Mouse (Mus musculus) MEL (cell line): ENCODE data around the gene Cd300c. TPM values are rescaled to one million over a fixed set of nuclear protein-coding genes. Genes with fewer than 3 reads are reported as not detected.
"Not testable (repeated sequence)": the region's sequence is repeated elsewhere in the genome, so short reads cannot be mapped to it uniquely, and the experiment has no call there.

ENCODE experiments used
- DNase-seq: peaks from one replicate; pipeline ENCODE4 v3.0.0; 2011; ENCODE audit warnings: low read depth, low spot score
- H3K27ac ChIP-seq: 2 replicates; pipeline ENCODE4 v1.5.1; 2012; ENCODE audit warnings: low read depth, mild to moderate bottlenecking, control low read depth, low read length, moderate library complexity; ENCODE audit not compliant: control insufficient read depth
- H3K27me3 ChIP-seq, 2 experiments: fragments of 150-350 bp in 1 of 2; sonication (generic) in 1 of 2; 2 replicates each; pipeline ENCODE4 v1.6.1; 2012; ENCODE audit warnings: low read length in 2 of 2, mild to moderate bottlenecking in 2 of 2, improper control_type of control experiment in 1 of 2, moderate library complexity in 1 of 2; ENCODE audit not compliant: insufficient read depth in 2 of 2, control insufficient read depth in 1 of 2
- H3K36me3 ChIP-seq, 2 experiments: 2 replicates each; pipeline ENCODE4 v1.6.1; 2012 to 2014; ENCODE audit warnings: low read length in 2 of 2, improper control_type of control experiment in 1 of 2, inconsistent platforms in 1 of 2, mild to moderate bottlenecking in 1 of 2; ENCODE audit not compliant: insufficient read depth in 2 of 2, control insufficient read depth in 1 of 2
- H3K4me1 ChIP-seq, 2 experiments: fragments of 150-350 bp in 1 of 2; sonication (generic) in 1 of 2; 2 replicates each; pipeline ENCODE4 v1.6.1; 2012; ENCODE audit warnings: low read length in 2 of 2, improper control_type of control experiment in 1 of 2, mild to moderate bottlenecking in 1 of 2; ENCODE audit not compliant: insufficient read depth in 2 of 2, control insufficient read depth in 1 of 2
- H3K4me3 ChIP-seq, 2 experiments: fragments of 150-350 bp in 1 of 2; sonication (generic) in 1 of 2; 2 replicates each; pipeline ENCODE4 v1.5.1; 2012; ENCODE audit warnings: low read depth in 2 of 2, low read length in 2 of 2, mild to moderate bottlenecking in 2 of 2, moderate library complexity in 2 of 2, control low read depth in 1 of 2, improper control_type of control experiment in 1 of 2; ENCODE audit not compliant: control insufficient read depth in 1 of 2, insufficient read depth in 1 of 2
- H3K79me2 ChIP-seq: 2 replicates; pipeline ENCODE4 v1.6.1; 2012; ENCODE audit warnings: mild to moderate bottlenecking, low read length, moderate library complexity; ENCODE audit not compliant: control insufficient read depth, poor library complexity, insufficient read depth
- H3K9ac ChIP-seq: 2 replicates; pipeline ENCODE4 v1.6.1; 2012; ENCODE audit warnings: low read depth, mild to moderate bottlenecking, control low read depth, low read length, moderate library complexity; ENCODE audit not compliant: control insufficient read depth, poor library complexity, severe bottlenecking
- H3K9me3 ChIP-seq: fragments of 150-350 bp; sonication (generic); replicated peaks from 2 replicates; pipeline ENCODE4 v1.6.1; 2012; ENCODE audit warnings: mild to moderate bottlenecking, low read length, improper control_type of control experiment, moderate library complexity; ENCODE audit not compliant: insufficient read depth
- CHD1 ChIP-seq: IDR thresholded peaks from 2 replicates; pipeline ENCODE4 v1.6.1; 2012; ENCODE audit warnings: low read depth, mild to moderate bottlenecking, inconsistent platforms, low read length, improper control_type of control experiment
- CHD2 ChIP-seq: IDR thresholded peaks from 2 replicates; pipeline ENCODE4 v1.6.1; 2011; ENCODE audit warnings: low read length, improper control_type of control experiment
- CTCF ChIP-seq, 3 experiments: IDR thresholded peaks in 2 of 3; conservative IDR thresholded peaks in 1 of 3; 2 replicates each; pipeline ENCODE4 v1.5.1; 2011 to 2012; ENCODE audit warnings: low read length in 3 of 3, low read depth in 2 of 3, mild to moderate bottlenecking in 2 of 3, improper control_type of control experiment in 1 of 3, inconsistent platforms in 1 of 3, mixed read lengths in 1 of 3, moderate library complexity in 1 of 3; ENCODE audit not compliant: control insufficient read depth in 1 of 3, insufficient read depth in 1 of 3, poor library complexity in 1 of 3, severe bottlenecking in 1 of 3
- EP300 ChIP-seq, 2 experiments: IDR thresholded peaks; 2 replicates each; pipeline ENCODE4 v1.6.1; 2011; ENCODE audit warnings: improper control_type of control experiment in 2 of 2, low read length in 2 of 2, low read depth in 1 of 2, mild to moderate bottlenecking in 1 of 2
- ETS1 ChIP-seq: IDR thresholded peaks from 2 replicates; pipeline ENCODE4 v1.6.1; 2012; ENCODE audit warnings: low read depth, mild to moderate bottlenecking, inconsistent platforms, low read length, improper control_type of control experiment, moderate library complexity
- GABPA ChIP-seq: IDR thresholded peaks from 2 replicates; pipeline ENCODE4 v1.6.1; 2012; ENCODE audit warnings: low read depth, mild to moderate bottlenecking, inconsistent platforms, low read length, improper control_type of control experiment, moderate library complexity
- GATA1 ChIP-seq: IDR thresholded peaks from 2 replicates; pipeline ENCODE4 v1.6.1; 2011; ENCODE audit warnings: low read depth, low read length, improper control_type of control experiment
- HCFC1 ChIP-seq: IDR thresholded peaks from 2 replicates; pipeline ENCODE4 v1.6.1; 2012; ENCODE audit warnings: low read depth, mild to moderate bottlenecking, inconsistent platforms, low read length, improper control_type of control experiment, moderate library complexity
- KAT2A ChIP-seq: conservative IDR thresholded peaks from 2 replicates; pipeline ENCODE4 v1.6.1; 2012; ENCODE audit warnings: low read depth, low read length, improper control_type of control experiment, inconsistent platforms
- MAFK ChIP-seq: IDR thresholded peaks from 2 replicates; pipeline ENCODE4 v1.6.1; 2011; ENCODE audit warnings: low read depth, mild to moderate bottlenecking, low read length, improper control_type of control experiment, borderline replicate concordance
- MEF2A ChIP-seq: IDR thresholded peaks from 2 replicates; pipeline ENCODE4 v1.6.1; 2014; ENCODE audit warnings: low read depth, mild to moderate bottlenecking, inconsistent platforms, low read length, improper control_type of control experiment; ENCODE audit not compliant: poor library complexity, insufficient replicate concordance, severe bottlenecking; ENCODE audit errors: extremely low read depth
- MXI1 ChIP-seq: IDR thresholded peaks from 2 replicates; pipeline ENCODE4 v1.6.1; 2011; ENCODE audit warnings: mild to moderate bottlenecking, low read depth, low read length, improper control_type of control experiment
- NELFE ChIP-seq: IDR thresholded peaks from 2 replicates; pipeline ENCODE4 v1.6.1; 2011; ENCODE audit warnings: low read depth, low read length, improper control_type of control experiment
- NRF1 ChIP-seq: IDR thresholded peaks from 2 replicates; pipeline ENCODE4 v1.6.1; 2014; ENCODE audit warnings: low read depth, mild to moderate bottlenecking, inconsistent platforms, low read length, improper control_type of control experiment, moderate library complexity; ENCODE audit not compliant: poor library complexity, insufficient read depth, severe bottlenecking
- RAD21 ChIP-seq: IDR thresholded peaks from 2 replicates; pipeline ENCODE4 v1.6.1; 2011; ENCODE audit warnings: mild to moderate bottlenecking, low read depth, low read length, improper control_type of control experiment
- SMC3 ChIP-seq: IDR thresholded peaks from 2 replicates; pipeline ENCODE4 v1.6.1; 2011; ENCODE audit warnings: low read depth, low read length, improper control_type of control experiment
- UBTF ChIP-seq: IDR thresholded peaks from 2 replicates; pipeline ENCODE4 v1.6.1; 2012; ENCODE audit warnings: low read depth, mild to moderate bottlenecking, inconsistent platforms, low read length, improper control_type of control experiment, moderate library complexity, borderline replicate concordance; ENCODE audit not compliant: insufficient read depth
- ZC3H11A ChIP-seq: IDR thresholded peaks from 2 replicates; pipeline ENCODE4 v1.6.1; 2012; ENCODE audit warnings: low read depth, mild to moderate bottlenecking, inconsistent platforms, low read length, improper control_type of control experiment
- polyA plus RNA-seq, 2 experiments: library from polyadenylated mRNA; stranded (reverse) in 1 of 2; unstranded in 1 of 2; fragments of >175 nt in 1 of 2; fragments of >200 nt in 1 of 2; gene quantifications; 2 replicates each; pipeline versions ENCODE4 v1.2.1 to v1.2.4; 2012; ENCODE audit warnings: low replicate concordance in 2 of 2, low read depth in 1 of 2; ENCODE audit not compliant: insufficient read length in 2 of 2, insufficient read depth in 1 of 2, missing spikeins in 1 of 2
- total RNA-seq: library from RNA; depleted of rRNA; stranded (reverse); fragments of 300-350 nt; gene quantifications from 2 replicates; pipeline ENCODE4 v1.2.3, GENCODE M21; 2012

Gene Cd300c
- total and polyA plus RNA-seq, 3 experiments: not detected

- no peak for TF ChIP-seq EP300 (IDR thresholded peaks at IDR 0.05; ENCODE audit: low read depth in 1 of 2, low read length in 2 of 2)
- no peak for TF ChIP-seq ETS1
- TF ChIP-seq CHD2: no peak
- no peak for TF ChIP-seq MEF2A
- no peak for TF ChIP-seq NELFE
- TF ChIP-seq MAFK: no peak
- TF ChIP-seq UBTF: no peak
- peak; percentile 42 to 67 (median 58) for TF ChIP-seq CTCF (IDR thresholded peaks at IDR 0.05 in 2 of 3, conservative IDR thresholded peaks at IDR 0.05 in 1 of 3; ENCODE audit: control insufficient read depth in 1 of 3, insufficient read depth in 1 of 3, low read depth in 2 of 3, low read length in 3 of 3, poor library complexity in 1 of 3, severe bottlenecking in 1 of 3)
- TF ChIP-seq HCFC1: no peak
- TF ChIP-seq GABPA: no peak
- peak; percentile 42 for TF ChIP-seq SMC3
- TF ChIP-seq ZC3H11A: 0 out of 2 replicates have a peak, but pooled peaks have one; percentile 17
- no peak for TF ChIP-seq CHD1
- TF ChIP-seq NRF1: no peak
- no peak for TF ChIP-seq MXI1
- TF ChIP-seq GATA1: no peak
- TF ChIP-seq RAD21: peak; percentile 60
- no peak for TF ChIP-seq KAT2A
- no peaks in the 10 kb centered on the region for H3K4me1 ChIP-seq
Measured at GRCm38 (mm10) chr11:114912847-114913246, 56.1 kb downstream of the Cd300c start.

GRCm38 (mm10) chr11:114909538-114909937 is 59.4 kb downstream of the Cd300c start:
- not testable (repeated sequence) for H3K9ac ChIP-seq, H3K36me3 ChIP-seq, H3K9me3 ChIP-seq, DNase-seq, H3K27ac ChIP-seq, H3K4me3 ChIP-seq, H3K79me2 ChIP-seq, H3K27me3 ChIP-seq, H3K4me1 ChIP-seq

More at GRCm38 (mm10) chr11:114912847-114913246, 56.1 kb downstream of the Cd300c start:
- 0 out of 2 replicates have a peak, but pooled peaks cover 2% of the 10 kb centered on the region for H3K9me3 ChIP-seq
- DNase-seq: peak; percentile 28
- no peak overlapping the region for H3K9ac ChIP-seq
- H3K4me3 ChIP-seq: no peak overlapping the region
- no peaks in the 10 kb centered on the region for H3K79me2 ChIP-seq
- no peaks in the 10 kb centered on the region for H3K36me3 ChIP-seq
- no peak overlapping the region for H3K27ac ChIP-seq
- no peaks in the 10 kb centered on the region for H3K27me3 ChIP-seq
